Mouse (Mus musculus) MEL (cell line): ENCODE results near the gene Vwa8. TPM values are rescaled to one million over a fixed set of nuclear protein-coding genes. Genes with fewer than 3 reads are reported as not detected.

Experiments used
- DNase-seq: peaks from one replicate; pipeline ENCODE4 v3.0.0; 2011; ENCODE audit warnings: low read depth, low spot score
- H3K27ac ChIP-seq: 2 replicates; pipeline ENCODE4 v1.5.1; 2012; ENCODE audit warnings: low read depth, mild to moderate bottlenecking, control low read depth, low read length, moderate library complexity; ENCODE audit not compliant: control insufficient read depth
- H3K27me3 ChIP-seq, 2 experiments: fragments of 150-350 bp in 1 of 2; sonication (generic) in 1 of 2; 2 replicates each; pipeline ENCODE4 v1.6.1; 2012; ENCODE audit warnings: low read length in 2 of 2, mild to moderate bottlenecking in 2 of 2, improper control_type of control experiment in 1 of 2, moderate library complexity in 1 of 2; ENCODE audit not compliant: insufficient read depth in 2 of 2, control insufficient read depth in 1 of 2
- H3K36me3 ChIP-seq, 2 experiments: 2 replicates each; pipeline ENCODE4 v1.6.1; 2012 to 2014; ENCODE audit warnings: low read length in 2 of 2, improper control_type of control experiment in 1 of 2, inconsistent platforms in 1 of 2, mild to moderate bottlenecking in 1 of 2; ENCODE audit not compliant: insufficient read depth in 2 of 2, control insufficient read depth in 1 of 2
- H3K4me1 ChIP-seq, 2 experiments: fragments of 150-350 bp in 1 of 2; sonication (generic) in 1 of 2; 2 replicates each; pipeline ENCODE4 v1.6.1; 2012; ENCODE audit warnings: low read length in 2 of 2, improper control_type of control experiment in 1 of 2, mild to moderate bottlenecking in 1 of 2; ENCODE audit not compliant: insufficient read depth in 2 of 2, control insufficient read depth in 1 of 2
- H3K4me3 ChIP-seq, 2 experiments: fragments of 150-350 bp in 1 of 2; sonication (generic) in 1 of 2; 2 replicates each; pipeline ENCODE4 v1.5.1; 2012; ENCODE audit warnings: low read depth in 2 of 2, low read length in 2 of 2, mild to moderate bottlenecking in 2 of 2, moderate library complexity in 2 of 2, control low read depth in 1 of 2, improper control_type of control experiment in 1 of 2; ENCODE audit not compliant: control insufficient read depth in 1 of 2, insufficient read depth in 1 of 2
- H3K79me2 ChIP-seq: 2 replicates; pipeline ENCODE4 v1.6.1; 2012; ENCODE audit warnings: mild to moderate bottlenecking, low read length, moderate library complexity; ENCODE audit not compliant: control insufficient read depth, poor library complexity, insufficient read depth
- H3K9ac ChIP-seq: 2 replicates; pipeline ENCODE4 v1.6.1; 2012; ENCODE audit warnings: low read depth, mild to moderate bottlenecking, control low read depth, low read length, moderate library complexity; ENCODE audit not compliant: control insufficient read depth, poor library complexity, severe bottlenecking
- H3K9me3 ChIP-seq: fragments of 150-350 bp; sonication (generic); replicated peaks from 2 replicates; pipeline ENCODE4 v1.6.1; 2012; ENCODE audit warnings: mild to moderate bottlenecking, low read length, improper control_type of control experiment, moderate library complexity; ENCODE audit not compliant: insufficient read depth
- BHLHE40 ChIP-seq: IDR thresholded peaks from 2 replicates; pipeline ENCODE4 v1.6.1; 2012; ENCODE audit warnings: low read depth, mild to moderate bottlenecking, inconsistent platforms, low read length, improper control_type of control experiment, borderline replicate concordance
- CHD1 ChIP-seq: IDR thresholded peaks from 2 replicates; pipeline ENCODE4 v1.6.1; 2012; ENCODE audit warnings: low read depth, mild to moderate bottlenecking, inconsistent platforms, low read length, improper control_type of control experiment
- CTCF ChIP-seq, 3 experiments: IDR thresholded peaks in 2 of 3; conservative IDR thresholded peaks in 1 of 3; 2 replicates each; pipeline ENCODE4 v1.5.1; 2011 to 2012; ENCODE audit warnings: low read length in 3 of 3, low read depth in 2 of 3, mild to moderate bottlenecking in 2 of 3, improper control_type of control experiment in 1 of 3, inconsistent platforms in 1 of 3, mixed read lengths in 1 of 3, moderate library complexity in 1 of 3; ENCODE audit not compliant: control insufficient read depth in 1 of 3, insufficient read depth in 1 of 3, poor library complexity in 1 of 3, severe bottlenecking in 1 of 3
- GABPA ChIP-seq: IDR thresholded peaks from 2 replicates; pipeline ENCODE4 v1.6.1; 2012; ENCODE audit warnings: low read depth, mild to moderate bottlenecking, inconsistent platforms, low read length, improper control_type of control experiment, moderate library complexity
- HCFC1 ChIP-seq: IDR thresholded peaks from 2 replicates; pipeline ENCODE4 v1.6.1; 2012; ENCODE audit warnings: low read depth, mild to moderate bottlenecking, inconsistent platforms, low read length, improper control_type of control experiment, moderate library complexity
- JUND ChIP-seq: IDR thresholded peaks from 2 replicates; pipeline ENCODE4 v1.6.1; 2011; ENCODE audit warnings: low read depth, mild to moderate bottlenecking, improper control_type of control experiment, low read length
- KAT2A ChIP-seq: conservative IDR thresholded peaks from 2 replicates; pipeline ENCODE4 v1.6.1; 2012; ENCODE audit warnings: low read depth, low read length, improper control_type of control experiment, inconsistent platforms
- MAFK ChIP-seq: IDR thresholded peaks from 2 replicates; pipeline ENCODE4 v1.6.1; 2011; ENCODE audit warnings: low read depth, mild to moderate bottlenecking, low read length, improper control_type of control experiment, borderline replicate concordance
- MAX ChIP-seq: IDR thresholded peaks from 2 replicates; pipeline ENCODE4 v1.6.1; 2011; ENCODE audit warnings: low read length, improper control_type of control experiment
- MYB ChIP-seq: IDR thresholded peaks from 2 replicates; pipeline ENCODE4 v1.6.1; 2011; ENCODE audit warnings: mild to moderate bottlenecking, low read depth, low read length, improper control_type of control experiment
- MYC ChIP-seq: IDR thresholded peaks from 2 replicates; pipeline ENCODE4 v1.6.1; 2011; ENCODE audit warnings: low read depth, mild to moderate bottlenecking, low read length, improper control_type of control experiment, moderate library complexity
- NRF1 ChIP-seq: IDR thresholded peaks from 2 replicates; pipeline ENCODE4 v1.6.1; 2014; ENCODE audit warnings: low read depth, mild to moderate bottlenecking, inconsistent platforms, low read length, improper control_type of control experiment, moderate library complexity; ENCODE audit not compliant: poor library complexity, insufficient read depth, severe bottlenecking
- POLR2A ChIP-seq, 2 experiments: IDR thresholded peaks; 2 replicates each; pipeline ENCODE4 v1.6.1; 2011 to 2012; ENCODE audit warnings: low read length in 2 of 2, mild to moderate bottlenecking in 2 of 2, control low read depth in 1 of 2, improper control_type of control experiment in 1 of 2, low read depth in 1 of 2, moderate library complexity in 1 of 2; ENCODE audit not compliant: control insufficient read depth in 1 of 2, insufficient read depth in 1 of 2, poor library complexity in 1 of 2
- POLR2AphosphoS2 ChIP-seq: IDR thresholded peaks from 2 replicates; pipeline ENCODE4 v1.6.1; 2011; ENCODE audit warnings: low read length, improper control_type of control experiment
- POLR2AphosphoS5 ChIP-seq: IDR thresholded peaks from 2 replicates; pipeline ENCODE4 v1.6.1; 2012; ENCODE audit warnings: low read depth, borderline replicate concordance, mild to moderate bottlenecking, inconsistent platforms, low read length, moderate library complexity, mixed read lengths
- SIN3A ChIP-seq: IDR thresholded peaks from 2 replicates; pipeline ENCODE4 v1.6.1; 2012; ENCODE audit warnings: low read length, improper control_type of control experiment, inconsistent platforms
- TAL1 ChIP-seq: IDR thresholded peaks from 2 replicates; pipeline ENCODE4 v1.6.1; 2012; ENCODE audit warnings: mild to moderate bottlenecking, inconsistent platforms, low read length, moderate library complexity, mixed read lengths
- TBP ChIP-seq: IDR thresholded peaks from 2 replicates; pipeline ENCODE4 v1.8.0; 2011; ENCODE audit warnings: low read depth, low read length, improper control_type of control experiment
- UBTF ChIP-seq: IDR thresholded peaks from 2 replicates; pipeline ENCODE4 v1.6.1; 2012; ENCODE audit warnings: low read depth, mild to moderate bottlenecking, inconsistent platforms, low read length, improper control_type of control experiment, moderate library complexity, borderline replicate concordance; ENCODE audit not compliant: insufficient read depth
- USF2 ChIP-seq, 2 experiments: IDR thresholded peaks; 2 replicates each; pipeline ENCODE4 v1.6.1; 2011 to 2012; ENCODE audit warnings: improper control_type of control experiment in 2 of 2, low read length in 2 of 2, borderline replicate concordance in 1 of 2, inconsistent platforms in 1 of 2, low read depth in 1 of 2, mild to moderate bottlenecking in 1 of 2; ENCODE audit not compliant: insufficient read depth in 1 of 2
- ZKSCAN1 ChIP-seq: IDR thresholded peaks from 2 replicates; pipeline ENCODE4 v1.6.1; 2012; ENCODE audit warnings: low read depth, mild to moderate bottlenecking, inconsistent platforms, low read length, improper control_type of control experiment, moderate library complexity
- ZMIZ1 ChIP-seq: IDR thresholded peaks from 2 replicates; pipeline ENCODE4 v1.6.1; 2012; ENCODE audit warnings: low read depth, mild to moderate bottlenecking, inconsistent platforms, low read length, improper control_type of control experiment, moderate library complexity
- polyA plus RNA-seq, 2 experiments: library from polyadenylated mRNA; stranded (reverse) in 1 of 2; unstranded in 1 of 2; fragments of >175 nt in 1 of 2; fragments of >200 nt in 1 of 2; gene quantifications; 2 replicates each; pipeline versions ENCODE4 v1.2.1 to v1.2.4; 2012; ENCODE audit warnings: low replicate concordance in 2 of 2, low read depth in 1 of 2; ENCODE audit not compliant: insufficient read length in 2 of 2, insufficient read depth in 1 of 2, missing spikeins in 1 of 2
- total RNA-seq: library from RNA; depleted of rRNA; stranded (reverse); fragments of 300-350 nt; gene quantifications from 2 replicates; pipeline ENCODE4 v1.2.3, GENCODE M21; 2012

The Vwa8 gene
- total and polyA plus RNA-seq, 3 experiments = 12.4 to 19.6 TPM; not detected in 1

DNA sequence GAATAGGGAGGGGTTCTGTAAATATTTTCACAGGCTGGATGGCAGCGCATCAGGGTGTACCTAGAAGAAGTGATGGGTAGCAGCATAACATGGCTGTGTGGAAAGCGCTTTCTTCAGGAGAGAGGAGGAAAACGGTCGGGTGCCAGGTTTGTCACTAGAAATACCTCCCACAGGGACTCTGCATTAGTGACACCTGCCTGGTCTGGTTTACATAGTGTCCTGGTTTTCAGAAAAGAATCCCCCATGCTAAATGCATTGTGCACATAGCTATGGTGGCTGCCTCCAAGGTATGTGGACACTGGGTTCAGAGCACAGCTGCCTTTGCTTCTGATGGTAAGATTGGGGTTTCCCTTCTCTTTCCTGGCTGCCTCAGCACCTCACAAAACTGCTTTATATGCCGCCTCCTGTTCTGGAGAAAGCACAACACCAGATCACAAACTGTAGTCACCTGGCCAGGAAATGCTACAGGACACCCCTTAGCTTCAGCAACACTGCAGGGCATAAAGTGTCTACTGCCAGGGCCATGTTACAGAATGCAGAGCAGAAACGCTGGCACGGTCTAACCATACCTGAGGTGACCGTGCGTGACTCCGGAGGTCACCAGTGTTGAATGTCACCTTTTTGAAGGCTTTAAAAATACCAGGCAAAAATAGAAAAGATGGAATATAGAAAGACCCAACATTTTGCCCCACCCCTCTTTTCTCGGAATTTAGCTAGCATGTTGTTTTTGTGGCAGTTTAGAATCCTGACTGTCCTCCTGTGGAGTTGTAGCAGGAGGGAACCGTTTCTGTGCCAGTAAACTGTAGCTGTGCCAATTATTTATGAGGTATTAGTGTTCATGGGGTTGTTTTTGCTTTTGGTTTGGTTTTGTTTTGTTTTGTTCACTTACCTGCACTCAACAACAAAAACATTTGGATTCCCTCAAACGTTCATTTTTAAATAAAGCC lies 295.7 kb downstream of the Vwa8 start:
- H3K36me3 ChIP-seq = no peaks in the 10 kb centered on the region
- TF ChIP-seq CHD1 (no peak), HCFC1 (no peak), ZMIZ1 (no peak), SIN3A (no peak), GABPA (no peak)
- no peaks in the 10 kb centered on the region for H3K27me3 ChIP-seq
- DNase-seq = no peak
- no peaks in the 10 kb centered on the region for H3K4me1 ChIP-seq
- no peak overlapping the region for H3K27ac ChIP-seq
- no peaks in the 10 kb centered on the region for H3K9me3 ChIP-seq
- no peak overlapping the region for H3K4me3 ChIP-seq
- H3K79me2 ChIP-seq = no peaks in the 10 kb centered on the region
- H3K9ac ChIP-seq = no peak overlapping the region

- no peaks in the 10 kb centered on the region for H3K9me3 ChIP-seq
- no peak for DNase-seq
Measured at GRCm38 (mm10) chr14:79151711-79152110, 302.9 kb downstream of the Vwa8 start.

DNA sequence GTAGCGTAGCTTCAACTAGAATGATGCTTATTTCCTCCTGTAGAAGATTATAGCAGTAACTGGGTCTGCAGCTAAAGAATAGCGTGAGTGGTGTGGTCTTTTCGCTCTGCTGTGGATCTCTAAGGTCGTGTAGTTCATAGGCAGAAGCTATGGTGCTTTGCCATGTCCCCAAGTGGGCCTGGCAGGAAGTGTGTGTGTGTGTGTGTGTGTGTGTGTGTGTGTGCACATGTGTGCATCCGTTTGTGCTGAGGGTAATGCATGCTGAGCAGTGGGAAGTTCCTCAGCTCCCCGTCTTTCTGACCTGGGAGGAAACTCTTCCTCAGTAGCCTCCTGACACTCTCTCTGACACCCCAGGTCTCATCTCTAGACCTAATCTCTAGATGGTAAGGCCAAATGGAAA lies 305.0 kb downstream of the Vwa8 start:
- H3K27me3 ChIP-seq = no peaks in the 10 kb centered on the region
- no peak overlapping the region for H3K4me3 ChIP-seq
- DNase-seq = no peak
- no peaks in the 10 kb centered on the region for H3K36me3 ChIP-seq
- no peak for TF ChIP-seq TBP
- no peak for TF ChIP-seq MAX
- no peak for TF ChIP-seq UBTF
- no peak for TF ChIP-seq KAT2A
- TF ChIP-seq JUND = no peak
- TF ChIP-seq GABPA = no peak
- no peak for TF ChIP-seq POLR2A (IDR thresholded peaks at IDR 0.05; ENCODE audit: control insufficient read depth in 1 of 2, insufficient read depth in 1 of 2, low read depth in 1 of 2, low read length in 2 of 2, poor library complexity in 1 of 2)
- no peak for TF ChIP-seq POLR2AphosphoS2
- TF ChIP-seq MYB = no peak
- no peak for TF ChIP-seq NRF1
- TF ChIP-seq CTCF (IDR thresholded peaks at IDR 0.05 in 2 of 3, conservative IDR thresholded peaks at IDR 0.05 in 1 of 3; ENCODE audit: control insufficient read depth in 1 of 3, insufficient read depth in 1 of 3, low read depth in 2 of 3, low read length in 3 of 3, poor library complexity in 1 of 3, severe bottlenecking in 1 of 3) = no peak
- TF ChIP-seq USF2 (IDR thresholded peaks at IDR 0.05; ENCODE audit: borderline replicate concordance in 1 of 2, insufficient read depth in 1 of 2, low read depth in 1 of 2, low read length in 2 of 2) = no peak
- TF ChIP-seq TAL1 = no peak
- no peak for TF ChIP-seq MAFK
- TF ChIP-seq BHLHE40 = no peak
- TF ChIP-seq ZMIZ1 = no peak
- no peak for TF ChIP-seq POLR2AphosphoS5
- H3K79me2 ChIP-seq = no peaks in the 10 kb centered on the region
- no peak overlapping the region for H3K9ac ChIP-seq
- H3K4me1 ChIP-seq = no peaks in the 10 kb centered on the region
- H3K9me3 ChIP-seq = no peaks in the 10 kb centered on the region
- no peak overlapping the region for H3K27ac ChIP-seq

More at GRCm38 (mm10) chr14:79151711-79152110, 302.9 kb downstream of the Vwa8 start:
- no peaks in the 10 kb centered on the region for H3K79me2 ChIP-seq
- H3K4me3 ChIP-seq = no peak overlapping the region
- H3K36me3 ChIP-seq = no peaks in the 10 kb centered on the region
- no peak overlapping the region for H3K9ac ChIP-seq
- H3K27ac ChIP-seq = no peak overlapping the region
- H3K4me1 ChIP-seq = no peaks in the 10 kb centered on the region
- TF ChIP-seq ZKSCAN1 (no peak), MYC (no peak), MAFK (no peak)
- no peaks in the 10 kb centered on the region for H3K27me3 ChIP-seq
